Mouse (Mus musculus) urinary bladder, postnatal 14 days (tissue): ENCODE measurements at regions not wholly inside any gene's neighbourhood (a gene's known extent, or its start where the extent isn't known, plus 50 kb on each side); places are given as distances from the start of the nearest gene placed in this dataset.

Source experiments
- DNase-seq: peaks from one replicate; pipeline ENCODE4 v3.0.0; 2021; ENCODE audit warnings: low spot score

GRCm38 (mm10) chr6:91619009-91619408 is 64.8 kb upstream of the Slc6a6 start:
- DNase-seq = no peak

- no peak for DNase-seq
Measured at GRCm38 (mm10) chr6:91619735-91620732, 63.8 kb upstream of the Slc6a6 start.

GRCm38 (mm10) chr6:91621437-91621836 is 62.4 kb upstream of the Slc6a6 start:
- DNase-seq = no peak

GRCm38 (mm10) chr6:91622425-91622824 is 61.4 kb upstream of the Slc6a6 start:
- DNase-seq = no peak

- DNase-seq = no peak
Measured at GRCm38 (mm10) chr6:91623646-91624045, 60.2 kb upstream of the Slc6a6 start.

- DNase-seq = no peak
Measured at GRCm38 (mm10) chr6:91629230-91629629, 54.6 kb upstream of the Slc6a6 start.

- DNase-seq = no peak
Measured at GRCm38 (mm10) chr6:91631261-91631660, 52.6 kb upstream of the Slc6a6 start.
